Mouse (Mus musculus) yolk sac, embryonic 10.5 days (tissue): Measurements from ENCODE around the gene Man2a1.

Experiments
- DNase-seq: peaks from one replicate; pipeline ENCODE4 v3.0.0-alpha.2; 2017; ENCODE audit warnings: low spot score

Gene Man2a1

DNA sequence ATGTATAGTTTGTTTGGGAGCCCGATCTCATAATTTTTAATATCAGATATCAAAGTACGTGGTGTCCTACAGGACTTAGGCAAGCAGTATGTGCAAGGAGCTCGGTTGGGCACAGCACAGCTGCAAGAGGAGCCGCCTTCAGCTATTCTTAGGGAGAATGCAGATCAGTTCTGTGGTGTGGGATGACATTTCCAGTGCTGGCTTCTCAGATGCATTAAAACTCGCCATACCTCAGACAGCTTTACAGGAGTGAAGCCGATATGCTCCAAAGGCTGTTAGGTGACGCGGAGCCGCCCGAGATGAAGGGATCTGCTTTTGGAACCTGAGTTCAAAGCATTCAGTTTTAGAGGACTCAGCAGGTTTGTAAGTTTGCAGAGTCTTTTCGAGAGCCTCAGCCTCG, 30.0 kb downstream of the Man2a1 start:
- DNase-seq, result no peak

DNA sequence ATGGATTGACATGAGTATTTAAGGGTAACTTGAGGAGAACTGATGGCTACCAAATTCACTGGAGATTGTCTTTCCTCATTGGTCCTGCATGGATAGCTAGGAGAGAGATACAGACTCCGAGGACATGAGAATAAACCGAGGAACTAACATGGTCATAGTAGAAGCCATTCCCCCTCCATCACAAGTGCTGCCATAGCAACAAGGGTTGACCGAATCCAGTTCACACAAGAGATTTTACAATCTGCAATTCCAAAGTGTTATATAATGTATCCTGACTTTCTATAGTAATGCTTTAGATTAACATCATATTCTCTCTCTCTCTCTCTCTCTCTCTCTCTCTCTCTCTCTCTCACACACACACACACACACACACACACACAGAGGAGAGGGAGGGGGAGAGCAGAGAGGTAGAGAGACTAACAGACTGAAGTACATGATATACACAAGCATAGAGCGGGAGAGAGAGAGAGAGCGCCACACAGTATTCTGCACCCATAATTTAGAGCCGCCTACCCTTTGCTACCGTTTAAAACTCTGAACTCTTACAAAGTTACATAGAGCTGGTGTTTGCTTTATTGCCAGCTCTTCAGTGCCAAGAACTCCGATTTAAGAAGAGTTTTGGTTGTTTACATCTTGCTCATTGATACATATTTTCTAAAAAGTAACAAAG, 37.5 kb downstream of the Man2a1 start:
- no peak for DNase-seq

DNA sequence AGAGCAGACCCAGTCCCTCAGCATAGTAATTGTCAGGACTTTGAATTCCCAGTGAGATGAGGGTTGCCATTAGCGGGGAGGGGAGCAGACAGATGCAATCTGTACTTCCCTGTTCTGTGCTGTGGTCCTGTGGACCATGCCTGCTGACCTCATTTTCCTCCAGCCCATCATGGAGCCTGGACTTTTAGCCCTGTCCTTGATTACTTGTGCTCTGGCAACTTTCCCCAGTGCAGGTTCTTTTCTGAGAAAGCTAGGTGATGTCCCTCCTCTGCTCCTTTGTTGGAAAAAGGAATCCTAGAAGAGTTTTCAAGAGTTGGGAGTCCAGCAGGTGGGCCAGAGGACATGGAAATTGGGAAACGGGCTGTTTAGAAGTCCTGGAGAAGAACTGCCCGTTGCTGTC, 40.8 kb downstream of the Man2a1 start:
- no peak for DNase-seq

DNA sequence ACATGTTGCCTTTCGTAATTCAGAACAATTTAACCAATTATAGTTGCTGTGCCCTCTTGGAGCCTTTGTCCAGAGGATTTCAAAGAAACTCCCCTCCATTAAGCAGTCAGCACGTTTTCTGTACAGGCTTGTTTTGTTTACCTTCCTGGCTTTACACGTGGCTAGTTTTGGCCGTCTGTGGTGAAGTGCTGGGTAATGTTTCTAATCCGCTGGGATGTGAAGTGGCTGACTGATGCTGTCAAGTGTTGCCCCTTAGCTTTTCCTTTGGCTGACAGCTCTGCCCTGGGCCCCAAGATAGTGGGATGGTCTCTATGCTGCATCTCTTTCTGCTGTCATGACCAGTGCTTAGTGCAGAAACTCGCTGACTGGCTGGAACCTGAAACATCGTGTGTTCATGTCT, 43.1 kb downstream of the Man2a1 start:
- DNase-seq, result no peak

DNA sequence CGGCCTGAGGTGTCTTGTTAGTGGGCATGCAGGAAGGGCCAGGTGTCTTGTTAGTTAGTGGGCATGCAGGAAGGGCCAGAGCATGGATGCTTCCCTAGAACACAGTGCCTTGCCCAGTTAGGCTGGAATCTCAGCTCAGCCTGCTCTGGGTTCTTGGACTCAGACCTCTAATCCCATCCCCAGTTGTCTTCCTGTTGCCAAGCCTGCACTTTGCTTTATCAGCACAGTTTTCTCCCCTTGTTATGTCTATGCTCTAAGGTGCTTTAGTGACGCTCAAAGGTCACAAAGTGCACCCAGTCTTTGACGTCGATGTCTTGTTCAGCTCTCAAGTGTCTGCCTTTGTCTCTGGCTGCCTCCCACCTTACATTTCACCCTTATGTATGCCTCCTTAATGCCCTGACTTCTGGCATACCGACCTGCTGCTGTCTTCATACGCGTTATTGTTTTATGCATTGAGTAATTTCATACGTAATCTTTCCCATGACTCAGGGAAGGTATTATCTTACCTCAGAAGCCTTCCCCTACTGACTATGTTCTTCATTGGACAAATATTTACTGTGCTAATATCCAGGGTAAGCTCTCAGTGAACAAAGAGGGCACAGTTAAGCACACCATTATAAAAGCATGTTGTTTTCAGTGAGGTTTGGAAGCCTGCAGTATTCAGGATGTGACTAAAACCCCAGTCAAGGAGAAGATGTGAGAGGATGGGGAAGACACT, 44.5 kb downstream of the Man2a1 start:
- DNase-seq, result peak; percentile 26

DNA sequence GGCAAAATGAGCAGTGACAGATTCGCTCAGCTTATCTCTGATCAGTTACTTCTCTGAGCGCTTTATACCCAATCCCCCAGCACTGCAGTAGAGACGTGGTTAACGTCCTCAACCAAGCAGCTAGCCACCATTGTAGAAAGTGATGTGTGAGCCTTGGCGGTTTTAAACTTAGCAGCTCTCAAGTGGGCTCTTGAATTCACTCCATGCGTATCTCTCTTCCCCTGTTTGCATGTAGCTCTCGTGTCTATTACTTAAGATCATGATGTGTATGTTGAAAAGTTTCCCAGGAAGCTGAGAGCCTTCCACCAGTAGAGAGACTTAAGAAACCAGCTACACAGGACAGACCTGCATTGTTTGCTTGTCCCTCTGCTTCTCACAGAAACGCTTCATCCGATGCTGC, 46.9 kb downstream of the Man2a1 start:
- no peak for DNase-seq

DNA sequence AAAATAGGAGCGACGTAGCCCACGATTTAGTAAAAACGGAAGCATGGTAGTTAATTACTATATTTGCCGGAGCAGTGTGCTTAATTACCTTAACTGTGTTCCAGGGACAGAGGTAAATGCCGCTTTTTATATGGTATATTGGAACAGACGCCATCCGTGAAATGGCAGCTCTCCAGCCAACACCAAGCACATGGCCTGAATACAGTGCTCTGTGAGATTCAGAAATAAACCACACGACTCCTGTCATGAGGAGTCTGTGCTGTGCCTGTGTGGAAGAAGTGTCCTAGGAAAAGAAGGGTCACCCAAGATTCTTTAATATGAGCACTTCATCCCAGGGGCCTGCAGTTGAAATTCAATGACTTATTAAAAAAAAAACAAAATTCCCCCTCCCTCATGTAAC, 50.2 kb downstream of the Man2a1 start:
- DNase-seq, result no peak

DNA sequence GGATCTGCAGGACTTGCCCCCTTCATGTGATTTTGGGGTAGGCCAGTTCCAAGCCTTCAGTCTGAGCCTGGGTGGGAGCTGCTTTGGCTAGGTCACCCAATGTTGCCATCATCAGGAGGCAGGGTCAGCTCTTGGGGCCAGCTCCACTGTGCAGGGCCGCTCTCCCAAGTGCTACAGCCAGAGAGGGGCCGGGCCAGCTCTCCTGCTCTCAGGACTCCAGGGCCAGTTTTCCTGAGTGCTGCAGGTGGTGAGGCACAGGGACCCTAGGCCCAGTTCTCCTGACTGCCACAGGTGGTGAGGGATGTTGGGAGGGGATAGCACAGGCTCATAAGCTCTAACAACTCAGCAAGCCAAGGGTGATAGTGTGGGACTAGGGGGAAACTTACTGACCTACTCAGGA, 53.1 kb downstream of the Man2a1 start:
- no peak for DNase-seq

DNA sequence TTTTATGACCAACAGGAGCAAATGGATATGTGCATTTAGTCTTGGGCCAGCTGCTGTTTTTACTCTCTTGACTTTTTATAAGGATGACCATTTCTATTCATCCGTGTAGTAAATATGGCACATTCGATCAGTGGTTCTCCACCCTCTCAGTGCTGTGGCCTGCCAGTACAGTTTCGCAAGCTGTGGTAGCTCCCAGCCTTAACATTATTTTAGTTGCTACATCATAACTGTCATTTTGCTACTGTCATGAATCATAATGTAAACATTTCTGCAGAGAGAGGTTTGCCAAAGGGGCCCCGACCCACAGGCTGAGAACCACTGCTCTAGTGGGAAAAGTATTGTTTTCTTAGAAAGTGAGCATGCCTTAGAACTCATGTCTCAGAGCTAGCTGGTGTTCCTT, 59.1 kb downstream of the Man2a1 start:
- DNase-seq, result no peak

DNA sequence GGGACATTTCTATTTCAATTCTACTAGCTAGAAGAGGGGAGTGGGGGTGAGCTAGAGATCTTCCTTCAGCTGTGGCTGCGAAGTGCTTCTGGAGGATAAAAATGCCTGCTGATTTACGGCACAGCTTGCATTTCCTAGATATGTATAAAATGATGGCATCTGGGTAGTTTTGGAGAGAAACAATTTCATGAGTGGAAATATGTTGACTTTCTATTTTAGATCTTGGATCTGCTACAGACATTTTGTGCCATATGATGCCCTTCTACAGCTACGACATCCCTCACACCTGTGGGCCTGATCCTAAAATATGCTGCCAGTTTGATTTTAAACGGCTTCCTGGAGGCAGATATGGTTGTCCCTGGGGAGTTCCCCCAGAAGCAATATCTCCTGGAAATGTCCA, 66.0 kb downstream of the Man2a1 start:
- DNase-seq, result no peak

DNA sequence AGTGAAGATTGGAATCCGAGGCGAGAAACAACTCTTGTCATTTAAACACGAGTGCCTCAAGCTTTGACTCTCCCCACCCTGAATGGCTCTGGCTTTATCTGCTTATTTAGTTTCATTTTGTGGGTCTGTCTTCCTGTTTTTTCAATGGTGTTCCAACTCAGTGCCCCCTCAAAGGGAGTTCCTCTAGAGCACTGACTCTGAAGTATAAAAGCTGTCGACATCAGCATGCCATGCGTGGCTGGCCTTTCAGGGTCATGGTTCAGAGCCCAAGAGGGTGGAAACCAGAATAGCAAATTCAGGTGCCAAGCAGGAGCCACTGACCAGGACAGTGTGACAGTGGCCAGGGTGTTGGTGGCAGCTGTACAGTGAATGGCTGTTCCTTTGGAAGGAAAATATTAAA, 68.0 kb downstream of the Man2a1 start:
- DNase-seq, result no peak

DNA sequence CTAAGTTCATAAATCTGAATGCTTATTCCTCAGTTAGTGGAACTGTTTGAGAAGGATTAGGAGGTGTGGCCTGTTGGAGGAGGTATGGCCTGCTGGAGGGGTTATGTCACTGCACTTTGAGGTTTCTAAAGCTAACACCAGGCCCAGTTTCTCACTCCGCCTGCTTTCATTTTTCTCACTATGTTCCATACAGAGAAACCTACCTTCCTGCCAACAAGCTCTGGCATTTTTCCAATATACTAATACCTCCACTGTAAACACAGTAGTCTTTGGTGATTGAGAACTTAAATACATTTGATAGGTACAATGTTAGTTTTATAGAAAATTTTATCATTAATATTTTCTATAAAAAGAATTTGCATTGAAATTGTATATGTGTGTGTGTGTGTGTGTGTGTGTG, 73.9 kb downstream of the Man2a1 start:
- DNase-seq, result no peak

DNA sequence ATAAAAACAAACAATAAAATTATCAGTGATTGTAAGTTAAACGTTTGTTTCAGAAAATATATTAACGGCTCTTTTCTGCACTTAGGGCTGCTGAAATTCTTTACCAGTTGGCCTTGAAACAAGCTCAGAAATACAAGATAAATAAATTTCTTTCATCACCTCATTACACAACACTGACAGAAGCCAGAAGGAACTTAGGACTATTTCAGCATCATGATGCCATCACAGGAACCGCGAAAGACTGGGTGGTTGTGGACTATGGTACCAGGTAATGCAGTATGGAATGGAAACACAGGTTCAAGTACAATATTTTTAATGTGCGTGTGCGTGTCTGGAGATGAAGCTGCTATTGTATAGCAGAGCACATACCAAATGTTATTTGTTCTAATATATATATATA, 74.4 kb downstream of the Man2a1 start:
- no peak for DNase-seq

DNA sequence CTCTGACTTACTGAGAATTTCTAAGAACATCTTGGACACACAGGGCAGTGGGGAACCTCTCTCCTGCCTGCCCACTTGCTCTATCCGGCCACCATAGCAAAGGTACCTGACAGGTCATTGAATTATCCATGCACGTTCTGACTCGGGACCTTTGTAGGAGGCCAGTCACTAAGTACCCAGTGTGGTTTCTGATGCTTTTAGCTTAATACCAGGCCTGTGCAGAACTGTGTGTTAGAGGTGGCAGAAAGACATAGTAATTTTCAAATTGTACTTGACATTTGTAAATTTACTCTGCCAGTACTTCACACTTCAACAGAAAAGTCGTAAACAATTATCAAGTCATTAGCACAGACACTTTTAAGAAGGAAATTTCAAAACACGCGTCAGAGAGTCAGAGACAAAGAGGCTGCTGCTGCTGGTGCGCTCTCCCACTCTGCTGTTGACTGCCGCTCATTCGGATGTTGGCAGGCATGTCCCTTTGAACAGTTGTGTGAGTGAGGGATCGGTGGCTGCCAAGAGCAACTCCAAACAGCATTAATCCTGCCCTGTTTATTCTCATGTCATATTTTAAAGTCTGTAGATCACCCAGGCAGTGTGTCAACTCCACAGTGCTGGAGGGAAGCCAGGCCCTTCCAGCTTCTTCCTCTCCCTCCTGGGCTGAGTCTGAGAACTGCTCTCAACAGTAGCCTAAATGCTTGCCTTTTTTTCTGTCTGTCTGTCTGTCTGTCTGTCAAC, 76.4 kb downstream of the Man2a1 start:
- no peak for DNase-seq

DNA sequence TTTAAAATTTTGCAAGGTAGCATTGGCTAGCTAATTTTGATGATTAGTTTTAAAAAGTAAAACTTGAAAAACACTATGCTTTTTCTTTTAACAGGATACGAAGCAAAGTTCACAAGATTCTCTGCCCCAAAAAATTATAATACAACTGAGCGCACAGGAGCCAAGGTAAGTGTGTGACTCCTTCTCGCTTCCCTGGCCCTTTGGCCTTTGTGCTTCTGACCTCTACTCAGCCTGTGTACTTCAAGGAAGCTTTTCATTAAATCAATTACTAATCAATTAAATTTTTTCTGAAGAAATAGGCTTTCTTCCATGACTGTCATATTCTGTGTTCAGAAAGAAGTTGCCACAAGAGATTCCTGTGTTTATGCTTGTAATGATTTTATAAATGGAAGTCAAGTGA, 80.9 kb downstream of the Man2a1 start:
- DNase-seq, result no peak

DNA sequence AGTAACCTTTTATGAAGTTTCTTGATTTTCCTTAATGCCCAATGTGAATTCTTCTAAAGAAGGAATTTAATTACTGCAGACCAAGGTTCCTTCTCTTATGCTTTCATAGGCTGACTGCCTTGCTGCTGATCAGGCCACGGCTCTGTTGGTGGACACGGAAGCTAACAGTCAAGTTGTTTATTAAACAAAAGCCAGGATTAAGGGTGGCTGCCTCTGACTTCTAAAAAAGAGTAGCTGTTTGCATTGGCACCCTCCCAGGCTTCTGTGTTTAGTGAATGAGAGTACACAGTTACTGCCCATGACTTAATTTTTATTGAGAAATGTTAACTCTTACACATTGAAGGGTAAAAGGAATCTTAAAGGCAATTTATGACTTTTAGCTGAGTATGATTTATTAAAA, 81.4 kb downstream of the Man2a1 start:
- DNase-seq, result peak; percentile 11

DNA sequence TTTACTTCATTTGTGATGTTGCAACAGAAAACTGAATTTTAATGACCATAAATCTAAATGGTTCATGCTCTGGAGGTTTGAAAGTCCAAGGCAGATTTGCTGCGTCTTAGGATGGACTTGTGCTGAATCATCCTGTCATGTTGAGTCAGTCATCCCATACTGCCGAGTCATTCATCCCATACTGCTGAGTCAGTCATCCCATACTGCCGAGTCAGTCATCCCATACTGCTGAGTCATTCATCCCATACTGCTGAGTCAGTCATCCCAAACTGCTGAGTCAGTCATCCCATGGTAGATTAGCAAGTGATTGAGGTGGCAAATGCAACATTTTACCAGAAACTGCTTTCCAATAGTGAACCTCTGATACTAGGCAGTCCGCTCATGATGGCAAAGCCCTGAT, 83.6 kb downstream of the Man2a1 start:
- no peak for DNase-seq

DNA sequence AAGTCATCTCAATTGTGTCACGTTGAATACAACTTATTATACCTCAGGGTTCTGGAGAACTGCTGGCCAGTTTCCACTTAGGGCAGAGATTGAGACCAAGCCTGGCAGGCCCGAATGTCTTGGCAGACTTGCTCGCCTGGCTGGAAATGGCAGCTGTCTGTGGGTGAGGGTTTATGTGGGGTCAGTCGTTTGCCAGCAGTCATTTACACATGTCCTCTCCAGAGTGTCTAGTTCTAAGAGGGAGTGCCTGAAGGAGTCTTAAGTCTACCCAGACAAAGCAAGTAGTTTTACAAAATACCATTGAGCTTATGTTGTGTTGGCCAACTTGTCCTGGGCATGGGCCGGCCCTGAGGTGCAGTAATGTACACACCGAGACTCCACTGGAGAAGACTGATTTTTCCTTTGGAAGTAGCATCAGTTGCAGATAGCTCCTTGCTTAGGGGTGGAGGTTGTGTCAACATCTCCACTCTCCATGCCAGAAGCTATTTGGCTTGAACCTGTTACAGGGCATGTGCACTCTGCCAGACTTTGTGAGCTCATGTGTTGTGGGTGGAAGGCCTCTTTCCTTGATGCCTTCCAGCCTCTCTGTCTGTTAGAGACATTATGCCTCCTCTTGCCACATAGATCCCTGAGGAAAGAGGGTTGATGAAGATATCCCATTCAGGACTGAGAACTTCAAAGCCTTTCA, 84.8 kb downstream of the Man2a1 start:
- DNase-seq, result no peak

DNA sequence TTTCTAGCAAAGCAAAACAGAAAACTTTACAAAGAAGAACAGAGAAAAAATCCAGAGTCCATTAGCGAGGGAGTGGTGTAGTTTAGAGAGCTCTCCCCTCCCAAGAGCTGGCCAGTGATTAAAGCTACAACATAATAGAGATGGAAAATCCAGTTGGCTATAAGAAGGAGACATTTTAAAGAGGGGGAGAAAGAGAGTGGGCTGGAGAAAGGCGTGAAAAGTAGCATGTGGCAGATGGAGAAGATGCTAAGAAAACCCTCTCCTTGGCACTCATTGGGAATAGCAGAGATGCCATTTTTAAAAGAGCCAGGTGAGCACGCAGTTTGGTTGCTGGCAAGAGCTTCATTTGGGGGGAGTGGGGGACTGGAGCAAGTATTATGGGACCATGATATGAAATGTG, 89.1 kb downstream of the Man2a1 start:
- no peak for DNase-seq

DNA sequence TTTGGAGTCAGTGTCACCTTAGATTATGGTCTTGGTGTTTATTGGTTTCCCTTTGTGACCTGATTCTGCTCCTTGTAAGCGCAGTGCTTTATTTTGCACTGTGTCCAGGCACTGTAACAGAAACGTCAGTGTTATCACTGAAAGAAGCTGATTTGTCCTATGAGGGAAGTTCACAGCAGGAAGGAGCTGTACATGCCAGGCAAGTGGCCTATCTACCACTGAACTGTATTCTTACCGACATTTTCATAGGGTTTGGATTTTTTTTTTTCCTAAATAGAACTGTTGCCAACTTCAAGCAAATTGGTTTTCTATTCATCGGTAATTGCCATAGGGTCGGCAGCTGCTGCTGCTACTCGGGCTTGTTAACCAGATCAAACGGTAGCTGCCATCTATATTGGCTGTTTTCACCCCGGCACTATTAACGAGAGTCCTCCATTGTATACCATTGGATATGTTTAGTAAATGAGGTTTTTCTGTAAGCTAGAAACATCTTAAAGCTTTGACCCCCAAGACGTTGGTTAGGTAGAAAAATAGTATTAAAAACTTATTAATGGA, 96.8 kb downstream of the Man2a1 start:
- no peak for DNase-seq

DNA sequence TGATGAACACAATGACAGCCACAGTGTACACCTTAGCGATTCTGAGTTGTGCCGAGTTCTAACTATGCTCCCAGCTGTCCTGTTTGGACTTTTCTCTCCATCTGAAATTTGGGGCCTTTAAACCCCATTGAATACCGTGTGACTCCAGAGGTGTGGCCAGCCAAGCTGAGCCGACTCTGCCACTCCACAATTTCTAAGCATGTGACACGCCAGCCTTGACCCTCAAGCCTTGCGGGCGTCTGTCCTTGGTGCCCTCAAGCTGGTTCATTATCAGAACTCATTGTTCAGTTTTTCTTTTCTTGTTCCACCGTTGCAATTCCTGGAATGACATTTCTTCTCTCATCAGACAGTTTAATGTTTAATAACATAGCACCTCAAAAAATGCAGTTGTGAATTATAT, 98.0 kb downstream of the Man2a1 start:
- DNase-seq, result no peak

DNA sequence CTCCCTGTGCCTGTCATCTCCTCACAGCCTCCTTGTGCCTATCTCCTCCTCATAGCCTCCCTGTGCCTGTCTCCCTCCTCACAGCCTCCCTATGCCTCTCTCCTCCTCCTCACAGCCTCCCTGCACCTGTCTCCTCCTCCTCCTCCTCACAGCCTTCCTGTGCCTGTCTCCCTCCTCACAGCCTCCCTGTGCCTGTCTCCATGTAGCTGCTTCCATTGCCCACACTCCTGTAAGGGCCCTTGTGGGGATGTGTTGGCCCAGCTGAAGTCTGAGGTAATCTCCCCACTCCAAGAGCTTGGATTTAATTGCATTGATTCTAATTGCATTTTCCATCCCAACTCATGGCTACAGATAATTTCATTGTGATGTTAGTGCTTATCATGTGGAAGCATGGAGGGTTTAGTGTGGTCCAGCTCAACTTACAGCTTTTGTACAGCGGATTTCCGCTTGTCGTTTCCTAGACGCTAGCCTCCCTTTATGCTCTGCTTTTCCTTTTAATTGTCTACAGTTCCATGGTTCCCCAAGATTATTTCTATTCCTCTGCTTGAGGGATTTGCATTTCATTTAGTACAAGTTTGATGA, 103.2 kb downstream of the Man2a1 start:
- no peak for DNase-seq
